Mouse (Mus musculus) olfactory bulb, adult 2 months (tissue): ENCODE results near the gene Nupl2. TPM values are rescaled to one million over a fixed set of nuclear protein-coding genes. Genes with fewer than 3 reads are reported as not detected.

Source experiments
- H3K27ac ChIP-seq: fragments of 200-500 bp; 2 replicates; pipeline ENCODE4 v1.5.1; 2012; ENCODE audit warnings: low read depth, low read length; ENCODE audit not compliant: insufficient read depth
- H3K4me1 ChIP-seq: fragments of 200-500 bp; 2 replicates; pipeline ENCODE4 v1.6.1; 2012; ENCODE audit warnings: low read length; ENCODE audit not compliant: control insufficient read depth, insufficient read depth
- H3K4me3 ChIP-seq: fragments of 200-500 bp; 2 replicates; pipeline ENCODE4 v1.5.1; 2012; ENCODE audit warnings: mild to moderate bottlenecking, low read depth, low read length, moderate library complexity; ENCODE audit not compliant: insufficient read depth
- CTCF ChIP-seq: fragments of 200-500 bp; IDR thresholded peaks from 2 replicates; pipeline ENCODE4 v1.5.1; 2012; ENCODE audit warnings: low read depth, mild to moderate bottlenecking, low read length, moderate library complexity; ENCODE audit not compliant: insufficient read depth
- POLR2A ChIP-seq: fragments of 200-500 bp; IDR thresholded peaks from 2 replicates; pipeline ENCODE4 v1.6.1; 2012; ENCODE audit warnings: mild to moderate bottlenecking, low read depth, low read length, moderate library complexity; ENCODE audit not compliant: insufficient read depth
- WGBS: fragments of 180-500 bp; shearing (Covaris S2); methylation state at CpG from one replicate; pipeline ENCODE4 v1.1.7; 2018; 5-methylcytosine and 5-hydroxymethylcytosine counted together
- polyA plus RNA-seq: library from polyadenylated mRNA; stranded (reverse); fragments of >200 nt; gene quantifications from 2 replicates; pipeline ENCODE4 v1.2.4, GENCODE M21; 2012; ENCODE audit warnings: low replicate concordance; ENCODE audit not compliant: missing spikeins, insufficient read depth, insufficient read length

Nupl2 gene
- polyA plus RNA-seq, 1 experiment = not detected

DNA sequence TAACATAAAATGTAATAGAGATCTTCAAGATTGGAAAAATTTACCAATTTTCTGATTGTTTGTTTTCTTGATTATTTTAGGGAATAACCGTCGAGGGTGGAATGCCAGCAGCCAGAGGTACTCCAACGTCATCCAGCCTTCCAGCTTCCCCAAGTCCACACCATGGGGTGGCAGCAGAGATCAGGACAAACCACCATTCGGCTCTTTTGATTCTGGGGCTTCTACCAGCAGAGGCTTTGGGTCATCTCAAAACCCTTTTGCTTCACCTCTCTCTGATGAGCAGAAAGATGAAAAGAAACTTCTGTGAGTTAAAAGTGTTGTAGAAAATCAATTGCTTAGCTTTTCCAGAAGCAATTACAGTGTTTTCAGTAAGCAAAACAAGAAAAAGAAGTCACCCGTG is 2.5 kb downstream of the Nupl2 start:
- no peak for TF ChIP-seq POLR2A
- TF ChIP-seq CTCF = no peak
- WGBS = 26% methylated on average over 5 of the region's 5 CpGs
- no peak overlapping the region for H3K27ac ChIP-seq
- H3K4me1 ChIP-seq = peaks cover 2% of the 10 kb centered on the region; the same call in 1 of the 2 replicates
- H3K4me3 ChIP-seq = no peak overlapping the region

DNA sequence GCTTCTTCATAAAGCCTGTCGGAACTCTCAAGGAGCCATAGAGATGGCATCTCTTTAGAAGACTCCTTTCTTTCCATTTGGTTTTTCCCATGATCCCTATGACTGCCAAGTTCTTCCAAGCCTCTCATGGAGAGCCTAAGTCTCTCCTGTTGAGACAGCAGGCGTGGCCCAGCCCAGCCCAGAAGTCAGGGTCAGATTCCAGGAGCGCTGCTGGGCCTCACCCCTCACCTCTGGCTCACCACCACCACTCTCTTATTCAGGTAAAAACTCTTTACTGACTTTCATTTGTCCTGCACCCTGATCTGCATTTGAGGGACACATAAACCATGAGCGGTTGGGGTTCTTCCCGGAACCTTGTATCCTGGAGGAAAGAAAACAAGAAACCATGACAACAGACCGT is 5.1 kb downstream of the Nupl2 start:
- peaks cover 2% of the 10 kb centered on the region; the same call in 1 of the 2 replicates for H3K4me1 ChIP-seq
- no peak for TF ChIP-seq CTCF
- TF ChIP-seq POLR2A = no peak
- H3K4me3 ChIP-seq = no peak overlapping the region
- WGBS = 96% methylated on average over 6 of the region's 6 CpGs
- no peak overlapping the region for H3K27ac ChIP-seq

DNA sequence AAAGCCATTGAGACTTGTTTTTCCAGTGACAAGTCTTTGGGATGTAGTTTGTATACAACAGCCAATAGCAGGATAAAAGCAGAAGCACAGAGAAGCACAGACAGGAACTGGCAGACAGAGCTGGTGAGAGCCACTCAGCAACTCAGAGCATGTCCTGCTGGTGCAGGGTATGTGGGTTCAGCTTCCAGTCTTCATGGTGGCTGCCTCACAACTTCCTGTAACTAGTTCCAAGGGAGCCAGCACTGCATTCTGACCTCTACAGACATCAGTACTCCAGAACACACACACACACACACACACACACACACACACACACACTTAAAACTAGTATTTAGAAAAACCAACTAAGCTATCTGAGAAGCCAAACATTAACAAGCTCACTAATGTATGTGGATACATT is 7.3 kb downstream of the Nupl2 start:
- no peaks in the 10 kb centered on the region for H3K4me1 ChIP-seq
- TF ChIP-seq CTCF (no peak), POLR2A (no peak)
- no peak overlapping the region for H3K4me3 ChIP-seq
- H3K27ac ChIP-seq = no peak overlapping the region

DNA sequence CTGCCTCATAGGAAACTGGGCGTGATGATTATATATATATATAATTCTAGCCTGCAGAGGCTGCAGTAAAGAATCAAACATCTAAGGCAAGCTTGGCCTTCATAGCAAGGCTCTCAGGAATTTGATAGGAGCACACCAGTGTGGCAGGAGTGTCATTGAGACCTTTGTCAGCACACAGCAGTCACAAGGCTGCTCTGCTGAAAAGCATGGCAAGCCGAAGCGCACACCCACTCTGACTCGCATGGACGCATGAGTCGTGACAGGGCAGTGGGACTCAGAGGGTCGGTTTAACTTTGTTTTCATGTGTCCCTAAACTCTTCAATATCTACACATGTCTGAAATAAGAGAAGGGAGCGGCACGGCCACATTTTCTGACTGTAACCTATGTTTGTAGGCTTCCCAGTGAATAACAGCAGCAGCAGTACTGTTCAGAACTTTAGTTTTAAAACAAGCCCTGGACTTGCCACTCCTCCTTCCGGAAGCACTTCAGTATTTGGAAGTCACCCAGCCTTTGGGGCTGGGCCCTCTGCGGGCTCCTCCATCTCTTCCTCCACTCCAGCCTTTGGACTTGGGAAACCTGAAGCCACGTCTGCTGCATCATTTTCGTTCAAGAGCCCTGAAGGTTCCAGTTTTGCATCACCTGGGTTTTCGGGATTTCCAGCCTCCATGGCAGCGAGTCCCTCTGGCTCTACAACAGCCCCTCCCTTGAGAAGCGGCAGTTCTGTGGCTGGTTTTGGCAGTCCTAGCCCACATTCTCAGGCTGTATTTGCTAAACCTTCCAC is 16.9 kb downstream of the Nupl2 start:
- WGBS = 92% methylated on average over 16 of the region's 16 CpGs
- no peaks in the 10 kb centered on the region for H3K4me1 ChIP-seq
- no peak for TF ChIP-seq POLR2A
- no peak for TF ChIP-seq CTCF
- H3K4me3 ChIP-seq = no peak overlapping the region
- H3K27ac ChIP-seq = no peak overlapping the region

DNA sequence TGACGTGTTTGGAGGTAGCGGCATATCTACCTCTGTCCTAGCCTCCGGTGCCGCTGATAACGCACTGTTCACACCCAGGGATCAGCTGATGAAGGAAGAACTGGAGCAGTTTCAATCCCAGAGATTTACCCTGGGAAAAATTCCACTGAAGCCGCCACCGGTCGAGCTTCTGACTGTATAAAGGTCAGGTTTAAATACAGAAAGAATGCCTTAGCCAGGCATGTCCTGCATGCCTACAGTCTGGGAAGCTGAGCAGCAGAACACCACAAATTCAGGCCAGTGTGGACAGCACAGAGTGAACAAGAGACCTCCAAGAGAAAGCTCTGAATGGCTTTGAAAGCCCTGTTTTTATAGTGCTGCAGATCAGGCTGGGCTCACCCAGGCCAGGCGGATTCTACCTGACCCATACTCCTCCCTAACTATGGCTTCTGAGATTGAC is 17.6 kb downstream of the Nupl2 start:
- TF ChIP-seq CTCF = no peak
- no peak for TF ChIP-seq POLR2A
- Histone ChIP-seq H3K4me1 (no peaks in the 10 kb centered on the region), H3K4me3 (no peak overlapping the region), H3K27ac (no peak overlapping the region)
- 95% methylated on average over 9 of the region's 9 CpGs for WGBS

DNA sequence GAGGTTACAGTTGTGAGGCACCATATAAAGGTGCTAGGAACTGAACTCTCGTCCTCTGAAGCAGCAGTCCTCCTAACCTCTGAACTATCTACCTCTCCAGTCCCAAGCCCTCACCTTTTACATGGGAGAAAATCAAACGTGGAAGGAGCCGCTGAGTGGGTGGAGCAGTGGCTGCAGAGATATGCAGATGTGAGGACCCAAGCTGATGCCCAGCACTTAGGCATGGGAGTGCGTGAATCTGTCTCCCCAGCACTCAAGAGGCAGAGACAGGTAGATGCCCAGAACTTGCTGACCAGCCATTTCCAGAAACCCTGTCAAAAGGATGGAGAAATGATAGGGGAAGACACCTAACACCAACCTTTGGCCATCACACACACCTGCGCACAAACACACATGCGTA is 18.3 kb downstream of the Nupl2 start:
- H3K4me1 ChIP-seq = no peaks in the 10 kb centered on the region
- no peak for TF ChIP-seq CTCF
- no peak for TF ChIP-seq POLR2A
- H3K4me3 ChIP-seq = no peak overlapping the region
- no peak overlapping the region for H3K27ac ChIP-seq
- WGBS = 94% methylated on average over 6 of the region's 6 CpGs

DNA sequence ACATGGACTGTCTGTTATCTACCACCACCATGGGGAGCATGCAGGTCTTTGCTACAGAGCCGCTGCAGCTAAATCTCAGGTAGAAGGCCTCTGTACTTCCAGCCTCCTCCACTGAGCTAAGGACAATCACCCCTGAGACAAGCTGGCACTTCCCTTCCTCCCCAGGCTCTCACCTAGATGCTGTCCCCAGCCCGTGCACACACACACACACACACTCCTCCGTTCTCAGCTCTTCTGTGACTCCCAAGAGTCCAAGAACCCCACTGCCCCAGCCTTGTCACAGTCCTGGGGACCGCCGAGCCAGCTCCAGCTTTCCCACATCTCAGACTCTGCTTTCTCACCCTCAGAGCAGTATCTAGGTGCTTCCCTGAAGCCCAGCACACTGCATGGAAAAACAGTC is 19.2 kb downstream of the Nupl2 start:
- TF ChIP-seq CTCF = no peak
- no peak for TF ChIP-seq POLR2A
- Histone ChIP-seq H3K4me3 (no peak overlapping the region), H3K4me1 (no peaks in the 10 kb centered on the region), H3K27ac (no peak overlapping the region)
- WGBS = 97% methylated on average over 5 of the region's 5 CpGs

DNA sequence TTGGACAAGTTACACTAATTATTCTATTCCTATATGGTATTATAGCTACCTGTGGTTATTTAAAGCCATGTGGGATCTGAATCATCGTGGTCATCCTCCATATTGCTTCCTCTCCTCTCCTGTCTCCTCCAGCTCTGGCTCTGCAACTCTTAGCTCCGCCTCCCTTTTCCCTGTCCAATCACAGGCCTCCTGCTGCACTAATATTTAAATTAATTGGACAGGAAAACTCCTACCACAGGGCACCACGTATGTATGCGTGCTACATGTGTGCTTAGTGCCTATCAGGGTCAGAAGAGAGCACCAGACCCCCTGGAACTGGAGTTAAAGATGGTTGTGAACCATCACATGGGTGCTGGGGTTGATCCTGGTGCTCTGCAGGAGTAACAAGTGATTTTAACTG is 23.7 kb downstream of the Nupl2 start:
- Histone ChIP-seq H3K4me1 (no peaks in the 10 kb centered on the region), H3K4me3 (no peak overlapping the region), H3K27ac (no peak overlapping the region)
- TF ChIP-seq POLR2A (no peak), CTCF (no peak)
- 84% methylated on average over 4 of the region's 4 CpGs for WGBS

DNA sequence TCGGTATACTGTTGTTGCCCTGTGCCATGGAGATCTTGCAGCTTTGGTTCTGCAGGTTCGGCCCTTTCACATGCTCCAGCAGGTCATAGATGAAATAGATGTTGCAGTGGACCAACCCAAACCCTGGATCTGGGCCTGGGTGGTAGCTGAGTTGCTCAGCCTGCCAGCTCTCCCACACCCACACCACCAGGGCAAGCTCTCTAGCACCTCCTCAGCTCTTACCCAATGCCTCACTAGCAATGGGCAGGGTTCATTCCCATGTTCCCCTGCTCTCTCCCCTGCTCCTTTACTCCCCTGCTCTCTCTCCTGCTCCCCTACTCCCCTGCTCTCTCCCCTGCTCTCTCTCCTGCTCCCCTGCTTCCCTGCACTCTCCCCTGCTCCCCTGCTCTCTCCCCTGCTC is 27.1 kb downstream of the Nupl2 start:
- Histone ChIP-seq H3K4me3 (no peak overlapping the region), H3K27ac (no peak overlapping the region), H3K4me1 (no peaks in the 10 kb centered on the region)
- 72% methylated on average over 2 of the region's 2 CpGs for WGBS
- TF ChIP-seq POLR2A (no peak), CTCF (no peak)

DNA sequence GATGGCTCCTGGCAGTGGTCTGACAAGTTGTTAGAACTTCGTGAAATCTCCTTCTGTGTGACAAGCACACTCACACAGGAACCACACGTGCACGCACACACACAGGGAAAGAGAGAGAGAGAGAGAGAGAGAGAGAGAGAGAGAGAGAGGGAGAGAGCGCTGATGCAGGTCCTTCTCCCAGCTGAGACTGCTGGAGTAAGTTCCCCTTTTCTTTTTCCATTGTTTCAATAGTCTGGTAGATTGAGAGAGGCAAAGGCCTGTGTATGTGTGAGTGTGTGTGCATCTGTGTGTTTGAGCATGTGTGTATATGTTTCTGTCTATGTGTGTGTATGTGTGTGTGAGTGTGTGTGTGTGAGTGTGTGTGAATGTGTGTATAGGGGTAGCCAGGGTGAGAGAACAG is 36.2 kb downstream of the Nupl2 start:
- Histone ChIP-seq H3K4me3 (no peak overlapping the region), H3K27ac (no peak overlapping the region), H3K4me1 (peaks cover 2% of the 10 kb centered on the region; the same call in 1 of the 2 replicates)
- WGBS = 78% methylated on average over 4 of the region's 4 CpGs
- TF ChIP-seq CTCF (no peak), POLR2A (no peak)
